Mouse (Mus musculus) hindbrain, embryonic 16.5 days (tissue): ENCODE measurements around the gene Foxo6. TPM values are rescaled to one million over a fixed set of nuclear protein-coding genes. Genes with fewer than 3 reads are reported as not detected.

Source experiments
- ATAC-seq: fragments of 200-750 bp; cut with Nextera tagmentation; 2 replicates; pipeline ENCODE4 v1.8.0; 2017; ENCODE audit warnings: moderate TSS enrichment, moderate library complexity
- H3K27ac ChIP-seq: fragments of 300-500 bp; sonication (generic); 2 replicates; pipeline ENCODE4 v1.5.1; 2014; ENCODE audit warnings: low read depth, mild to moderate bottlenecking, control low read depth, low read length, moderate library complexity
- H3K27me3 ChIP-seq: fragments of 300-500 bp; sonication (generic); replicated peaks from 2 replicates; pipeline ENCODE4 v1.6.1; 2014; ENCODE audit warnings: low read length; ENCODE audit not compliant: control insufficient read depth, insufficient read depth
- H3K36me3 ChIP-seq: fragments of 300-500 bp; sonication (generic); 2 replicates; pipeline ENCODE4 v1.6.1; 2014; ENCODE audit warnings: mild to moderate bottlenecking, low read length, moderate library complexity, mixed read lengths; ENCODE audit not compliant: control insufficient read depth, insufficient read depth
- H3K4me1 ChIP-seq: fragments of 300-500 bp; sonication (generic); 2 replicates; pipeline ENCODE4 v1.6.1; 2014; ENCODE audit warnings: low read depth, low read length; ENCODE audit not compliant: control insufficient read depth, insufficient read depth
- H3K4me2 ChIP-seq: fragments of 300-500 bp; sonication (generic); 2 replicates; pipeline ENCODE4 v1.6.1; 2014; ENCODE audit warnings: mild to moderate bottlenecking, low read length, control low read depth, moderate library complexity
- H3K4me3 ChIP-seq: fragments of 300-500 bp; sonication (generic); 2 replicates; pipeline ENCODE4 v1.5.1; 2014; ENCODE audit warnings: mild to moderate bottlenecking, low read length, control low read depth, moderate library complexity
- H3K9ac ChIP-seq: fragments of 300-500 bp; sonication (generic); 2 replicates; pipeline ENCODE4 v1.6.1; 2014; ENCODE audit warnings: low read depth, mild to moderate bottlenecking, control low read depth, low read length, moderate library complexity
- H3K9me3 ChIP-seq: fragments of 300-500 bp; sonication (generic); 2 replicates; pipeline ENCODE4 v1.6.1; 2014; ENCODE audit warnings: mild to moderate bottlenecking, low read length, moderate library complexity; ENCODE audit not compliant: control insufficient read depth
- WGBS: fragments of 180-500 bp; shearing (Covaris S2); extraction: QIAGEN DNeasy Blood & Tissue Kit; methylation state at CpG from one replicate; pipeline ENCODE4 v1.1.7; 2014; 5-methylcytosine and 5-hydroxymethylcytosine counted together
- polyA plus RNA-seq: library from polyadenylated mRNA; unstranded; fragments of >200 nt; fragmentation: Nextera tagmentation; extraction: Ambion mirVana; gene quantifications from 2 replicates; pipeline ENCODE4 v1.2.1, GENCODE M21; 2015

Foxo6 gene
- polyA plus RNA-seq, 1 experiment from 2014 or later, result 0.85 TPM

- peaks cover 43% of the 10 kb centered on the region for H3K4me1 ChIP-seq
Observed at GRCm38 (mm10) chr4:120268214-120269061, 18.7 kb downstream of the Foxo6 start.

GRCm38 (mm10) chr4:120267683-120268082, 19.5 kb downstream of the Foxo6 start:
- Histone ChIP-seq H3K4me2 (peak overlapping the region; percentile 55), H3K9ac (peak overlapping the region; percentile 45), H3K4me3 (peak overlapping the region; percentile 37; the same call in 1 of the 2 replicates), H3K9me3 (no peaks in the 10 kb centered on the region), H3K36me3 (no peaks in the 10 kb centered on the region), H3K4me1 (peaks cover 48% of the 10 kb centered on the region), H3K27ac (no peak overlapping the region), H3K27me3 (peaks cover 44% of the 10 kb centered on the region)
- WGBS, result 14% methylated on average over 25 of the region's 25 CpGs
- ATAC-seq, result no peak

More at GRCm38 (mm10) chr4:120268214-120269061, 18.7 kb downstream of the Foxo6 start:
- H3K27me3 ChIP-seq, result peaks cover 44% of the 10 kb centered on the region
- no peaks in the 10 kb centered on the region for H3K36me3 ChIP-seq
- 3% methylated on average over 73 of the region's 112 CpGs for WGBS
- H3K9me3 ChIP-seq, result no peaks in the 10 kb centered on the region
- peak; percentile 24; the same call in 1 of the 2 replicates for ATAC-seq
- H3K4me2 ChIP-seq, result peak overlapping the region; percentile 55
- H3K4me3 ChIP-seq, result peak overlapping the region; percentile 37
- H3K27ac ChIP-seq, result peak overlapping the region; percentile 36
- H3K9ac ChIP-seq, result peak overlapping the region; percentile 45

DNA sequence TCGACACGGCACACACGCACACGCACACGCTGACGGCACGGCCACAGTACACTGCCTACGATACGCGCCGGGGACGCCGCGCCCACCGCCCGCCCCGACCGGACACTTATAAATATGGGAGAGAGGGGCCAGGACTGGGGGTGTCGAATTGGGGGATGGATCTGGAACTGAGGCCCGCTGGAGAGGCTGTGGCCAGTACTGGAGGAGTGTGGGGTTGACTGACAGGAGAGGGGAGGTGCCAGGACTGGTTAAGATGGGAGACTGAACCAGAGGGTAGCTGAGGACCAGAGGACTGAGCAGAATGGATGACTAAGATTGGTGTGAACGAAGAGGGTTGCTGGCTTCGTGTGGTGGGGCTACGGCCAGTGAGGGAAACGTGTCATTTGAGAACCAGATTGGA, 20.0 kb downstream of the Foxo6 start:
- Histone ChIP-seq H3K27me3 (peaks cover 44% of the 10 kb centered on the region), H3K4me3 (no peak overlapping the region), H3K9me3 (no peaks in the 10 kb centered on the region), H3K4me2 (no peak overlapping the region), H3K36me3 (no peaks in the 10 kb centered on the region), H3K9ac (no peak overlapping the region), H3K4me1 (peaks cover 48% of the 10 kb centered on the region), H3K27ac (no peak overlapping the region)
- 30% methylated on average over 24 of the region's 24 CpGs for WGBS
- no peak for ATAC-seq

DNA sequence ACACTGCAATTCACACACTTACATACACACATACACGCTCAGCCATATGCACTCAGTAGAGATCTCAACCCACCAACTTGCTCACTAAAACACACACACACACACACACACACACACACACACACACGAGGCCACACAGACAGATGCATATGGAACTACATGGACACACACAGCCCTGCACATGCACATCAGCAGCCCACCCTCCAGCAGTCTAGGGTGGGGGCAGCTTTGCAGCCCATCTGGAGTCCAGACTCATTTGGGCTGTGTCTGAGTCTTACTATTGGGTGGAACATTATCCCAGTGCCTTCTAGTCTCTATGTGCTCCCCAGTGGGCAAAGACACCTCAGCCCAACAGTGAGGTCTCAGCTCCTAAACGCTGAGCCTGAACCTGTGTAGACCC, 23.0 kb downstream of the Foxo6 start:
- Histone ChIP-seq H3K4me2 (no peak overlapping the region), H3K9ac (no peak overlapping the region), H3K27me3 (peaks cover 27% of the 10 kb centered on the region), H3K9me3 (no peaks in the 10 kb centered on the region), H3K4me3 (no peak overlapping the region), H3K4me1 (peaks cover 50% of the 10 kb centered on the region), H3K36me3 (no peaks in the 10 kb centered on the region), H3K27ac (no peak overlapping the region)
- ATAC-seq, result no peak
- WGBS, result 65% methylated on average over 3 of the region's 3 CpGs

DNA sequence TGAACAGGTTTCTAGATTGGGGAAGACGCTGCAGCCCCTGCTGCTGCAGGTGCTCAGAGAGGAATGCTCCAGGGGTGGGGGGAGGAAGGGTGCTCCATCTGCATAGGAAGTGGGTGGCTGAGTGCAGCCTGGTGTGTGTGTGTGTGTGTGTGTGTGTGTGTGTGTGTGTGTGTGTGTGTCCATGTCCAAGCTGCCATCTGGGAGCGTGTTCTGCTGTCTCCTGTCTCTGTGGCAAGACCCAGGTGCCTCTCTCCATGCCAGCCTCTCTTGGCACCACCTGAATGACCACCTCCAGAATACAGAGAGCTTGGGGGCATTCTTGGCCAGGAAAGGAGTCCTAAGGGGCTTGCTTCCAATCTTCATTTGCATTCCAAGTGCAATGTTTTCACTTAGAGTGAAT, 24.4 kb downstream of the Foxo6 start:
- peak; percentile 21 for ATAC-seq
- H3K4me3 ChIP-seq, result no peak overlapping the region
- no peaks in the 10 kb centered on the region for H3K9me3 ChIP-seq
- WGBS, result 8% methylated on average over 2 of the region's 2 CpGs
- H3K36me3 ChIP-seq, result no peaks in the 10 kb centered on the region
- no peak overlapping the region for H3K4me2 ChIP-seq
- no peak overlapping the region; the same call in 1 of the 2 replicates for H3K27ac ChIP-seq
- no peak overlapping the region for H3K9ac ChIP-seq
- peaks cover 16% of the 10 kb centered on the region for H3K27me3 ChIP-seq
- H3K4me1 ChIP-seq, result peaks cover 39% of the 10 kb centered on the region

- H3K9me3 ChIP-seq, result no peaks in the 10 kb centered on the region
- H3K9ac ChIP-seq, result peak overlapping the region; percentile 21; the same call in 1 of the 2 replicates
- H3K36me3 ChIP-seq, result no peaks in the 10 kb centered on the region
- no peak overlapping the region for H3K4me2 ChIP-seq
- H3K27me3 ChIP-seq, result peaks cover 10% of the 10 kb centered on the region
- no peak overlapping the region for H3K4me3 ChIP-seq
- H3K4me1 ChIP-seq, result peaks cover 38% of the 10 kb centered on the region
- 24% methylated on average over 10 of the region's 10 CpGs for WGBS
- no peak for ATAC-seq
- no peak overlapping the region for H3K27ac ChIP-seq
Observed at GRCm38 (mm10) chr4:120262206-120262605, 24.9 kb downstream of the Foxo6 start.

- no peak overlapping the region for H3K9ac ChIP-seq
- H3K4me3 ChIP-seq, result no peak overlapping the region
- H3K27me3 ChIP-seq, result peaks cover 2% of the 10 kb centered on the region; the same call in 1 of the 2 replicates
- peaks cover 49% of the 10 kb centered on the region for H3K4me1 ChIP-seq
- H3K36me3 ChIP-seq, result no peaks in the 10 kb centered on the region
- 25% methylated on average over 21 of the region's 21 CpGs for WGBS
- peak overlapping the region; percentile 10; the same call in 1 of the 2 replicates for H3K4me2 ChIP-seq
- no peak overlapping the region; the same call in 1 of the 2 replicates for H3K27ac ChIP-seq
- H3K9me3 ChIP-seq, result no peaks in the 10 kb centered on the region
- peak; percentile 52 for ATAC-seq
Observed at GRCm38 (mm10) chr4:120259356-120260181, 27.6 kb downstream of the Foxo6 start.

DNA sequence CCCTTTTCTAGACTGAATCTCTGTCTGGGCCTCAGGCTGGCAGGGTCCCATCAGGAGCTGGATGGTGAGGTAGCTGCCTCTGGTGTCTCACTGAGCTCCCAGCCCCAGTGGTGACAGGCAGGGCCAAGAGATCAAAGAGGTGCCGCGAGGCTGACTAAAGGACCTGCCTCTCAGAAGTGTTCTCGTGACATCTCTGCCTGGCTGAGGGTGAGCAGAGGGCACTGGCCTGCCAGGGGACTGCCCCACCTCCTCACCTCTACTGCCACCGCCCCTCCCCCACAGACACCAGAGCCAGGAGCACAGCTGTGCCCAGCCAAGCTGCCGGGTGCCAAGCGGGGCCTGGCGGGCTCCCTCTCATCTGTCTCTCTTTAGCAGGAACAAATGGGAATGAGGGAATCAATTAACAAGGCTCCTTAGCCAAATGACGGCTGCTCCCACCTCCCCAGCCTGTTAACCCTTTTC, 38.3 kb downstream of the Foxo6 start:
- Histone ChIP-seq H3K4me1 (peaks cover 51% of the 10 kb centered on the region), H3K4me2 (no peak overlapping the region), H3K27ac (peak overlapping the region; percentile 69), H3K4me3 (no peak overlapping the region), H3K9me3 (no peaks in the 10 kb centered on the region), H3K9ac (no peak overlapping the region), H3K36me3 (no peaks in the 10 kb centered on the region), H3K27me3 (no peaks in the 10 kb centered on the region)
- 3% methylated on average over 8 of the region's 8 CpGs for WGBS
- peak; percentile 64 for ATAC-seq

DNA sequence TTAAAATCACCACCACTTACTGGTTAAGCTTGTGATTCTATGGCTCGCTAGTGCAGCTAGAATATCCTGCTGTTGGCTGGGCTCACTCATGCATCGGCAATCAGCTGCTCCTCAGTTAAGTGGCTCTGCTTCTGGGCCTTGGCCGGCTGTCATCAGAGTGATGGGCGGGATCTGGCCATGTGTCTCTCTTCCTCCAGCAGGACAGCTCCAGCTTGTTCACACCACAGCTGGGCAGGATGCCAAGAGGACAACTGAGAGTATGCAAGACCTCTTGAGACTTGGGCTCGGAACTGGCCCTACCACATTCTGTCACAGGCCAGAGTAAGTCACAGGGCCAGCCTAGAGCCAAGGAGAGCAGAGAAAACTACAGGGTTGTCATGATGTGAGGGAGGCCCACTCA, 39.7 kb downstream of the Foxo6 start:
- Histone ChIP-seq H3K4me3 (no peak overlapping the region), H3K36me3 (no peaks in the 10 kb centered on the region), H3K27me3 (no peaks in the 10 kb centered on the region), H3K4me1 (peaks cover 48% of the 10 kb centered on the region), H3K9me3 (no peaks in the 10 kb centered on the region), H3K9ac (no peak overlapping the region), H3K27ac (no peak overlapping the region), H3K4me2 (no peak overlapping the region)
- ATAC-seq, result 0 out of 2 replicates have a peak, but pooled peaks have one; percentile 3
- 23% methylated on average over 5 of the region's 5 CpGs for WGBS
